Mouse (Mus musculus): ENCODE results near the gene Inpp4a. TPM values are rescaled to one million over a fixed set of nuclear protein-coding genes. Genes with fewer than 3 reads are reported as not detected.

Inpp4a gene
- polyA plus RNA-seq (2017; shearing (Covaris generic)) = 27.7 TPM

GRCm38 (mm10) chr1:37299540-37300491, at the start of gene Inpp4a:
TSS of gene Inpp4a (plus strand) at chr1:37299865.

DNA sequence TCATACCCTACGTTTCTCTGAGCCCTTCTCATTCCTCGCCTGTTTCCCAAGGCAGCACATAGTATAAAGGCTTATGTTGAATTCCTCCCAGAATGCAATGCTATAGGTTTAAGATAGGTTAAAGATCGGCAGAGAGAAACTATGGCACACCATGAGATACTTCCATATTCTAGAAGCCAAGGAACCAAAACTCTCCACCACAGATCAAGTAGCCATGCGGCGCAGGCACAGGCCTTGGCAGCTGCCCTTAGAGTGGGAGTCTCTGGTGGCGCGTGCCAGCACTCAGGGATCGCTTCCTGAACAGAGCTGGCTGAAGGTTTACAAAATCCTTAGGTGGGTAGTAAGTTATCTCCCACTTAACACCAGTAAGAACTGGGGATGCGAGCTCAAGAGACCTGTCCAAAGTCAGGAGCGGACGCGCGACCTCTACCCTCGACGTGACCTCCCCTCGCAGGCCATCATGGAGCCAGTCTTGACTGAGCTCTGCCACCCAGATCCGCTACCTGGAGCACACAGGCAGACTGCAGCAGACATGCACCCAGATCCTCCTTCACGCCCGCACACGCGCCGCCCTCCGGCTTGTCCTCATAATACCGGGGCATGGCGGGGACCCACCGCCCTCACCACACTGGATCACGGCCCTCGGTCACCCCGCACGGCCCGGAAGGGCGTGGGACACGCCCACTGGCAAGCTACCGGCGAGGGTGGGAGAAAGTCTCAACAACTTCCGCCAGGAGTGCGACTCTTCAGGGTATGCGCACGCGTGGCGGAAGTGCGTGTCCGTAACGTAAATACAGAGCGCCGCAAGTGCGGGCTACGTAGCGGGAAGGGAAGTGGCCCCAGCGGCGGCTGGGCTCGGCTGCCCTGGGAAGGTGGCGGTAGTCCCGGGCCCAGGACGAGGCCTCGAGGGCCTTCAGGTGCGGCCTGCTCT, 130.0 kb downstream of the Inpp4a start, which contains the start of the genes Coa5 and Unc50:
Coa5 (minus strand) TSS at position 738 of the 931 bp plus-strand sequence.
Unc50 (plus strand) TSS at position 774 of the 931 bp plus-strand sequence.

Other genes with a start within 250 kb of the Inpp4a start
- not detected for gene Cnga3, start 85.4 kb upstream of the Inpp4a start, polyA plus RNA-seq (2017; shearing (Covaris generic))
- gene Coa5, start 130.2 kb downstream of the Inpp4a start, polyA plus RNA-seq (2017; shearing (Covaris generic)) = 90.4 TPM
- gene Unc50, start 130.3 kb downstream of the Inpp4a start, polyA plus RNA-seq (2017; shearing (Covaris generic)) = 110 TPM
- 17.7 TPM for gene Mgat4a, start 241.2 kb downstream of the Inpp4a start, polyA plus RNA-seq (2017; shearing (Covaris generic))